Mouse (Mus musculus) stomach, embryonic 14.5 days (tissue): Measurements from ENCODE around the gene Gpr26. TPM values are rescaled to one million over a fixed set of nuclear protein-coding genes. Genes with fewer than 3 reads are reported as not detected.

ENCODE experiments used
- polyA plus RNA-seq: library from polyadenylated mRNA; unstranded; fragments of >200 nt; fragmentation: Nextera tagmentation; extraction: Ambion mirVana; gene quantifications from 2 replicates; pipeline ENCODE4 v1.2.1, GENCODE M21; 2014

The Gpr26 gene
- polyA plus RNA-seq, 1 experiment from 2014 or later = not detected

Other genes with a start within 250 kb of the Gpr26 start
- gene Cpxm2, start 188.3 kb downstream of the Gpr26 start, polyA plus RNA-seq = 2.9 and 3.4 TPM in 2 replicates